Mouse (Mus musculus) CD8-positive naive resting alpha-beta T cell, adult 2 months (primary cell): ENCODE results near the gene Teddm1a.

Experiments used
- DNase-seq, 2 experiments: peaks; one replicate each; pipeline ENCODE4 v3.0.0; 2022; ENCODE audit warnings: low read depth in 2 of 2, low spot score in 2 of 2

The Teddm1a gene

GRCm38 (mm10) chr1:153904236-153904635, 12.7 kb downstream of the Teddm1a start:
- no peak for DNase-seq

GRCm38 (mm10) chr1:153905884-153906283, 14.3 kb downstream of the Teddm1a start:
- no peak for DNase-seq

GRCm38 (mm10) chr1:153908208-153908607, 16.7 kb downstream of the Teddm1a start:
- no peak for DNase-seq

GRCm38 (mm10) chr1:153908741-153909140, 17.2 kb downstream of the Teddm1a start:
- no peak for DNase-seq

- DNase-seq, result no peak
Observed at GRCm38 (mm10) chr1:153909213-153909962, 17.8 kb downstream of the Teddm1a start.

GRCm38 (mm10) chr1:153909963-153910291, 18.4 kb downstream of the Teddm1a start:
- DNase-seq, result no peak

GRCm38 (mm10) chr1:153910423-153910822, 18.9 kb downstream of the Teddm1a start:
- no peak for DNase-seq

- no peak for DNase-seq
Observed at GRCm38 (mm10) chr1:153911276-153911795, 19.8 kb downstream of the Teddm1a start.

- no peak for DNase-seq
Observed at GRCm38 (mm10) chr1:153913869-153914268, 22.3 kb downstream of the Teddm1a start.

GRCm38 (mm10) chr1:153918521-153919206, 27.1 kb downstream of the Teddm1a start:
- no peak for DNase-seq

- DNase-seq, result no peak
Observed at GRCm38 (mm10) chr1:153921642-153922041, 30.1 kb downstream of the Teddm1a start.

- no peak for DNase-seq
Observed at GRCm38 (mm10) chr1:153922571-153923021, 31.1 kb downstream of the Teddm1a start.

- DNase-seq, result no peak
Observed at GRCm38 (mm10) chr1:153924395-153925385, 33.1 kb downstream of the Teddm1a start.

- no peak for DNase-seq
Observed at GRCm38 (mm10) chr1:153930431-153930830, 38.9 kb downstream of the Teddm1a start.

GRCm38 (mm10) chr1:153933772-153934171, 42.2 kb downstream of the Teddm1a start:
- DNase-seq, result no peak

- DNase-seq, result no peak
Observed at GRCm38 (mm10) chr1:153935844-153936380, 44.4 kb downstream of the Teddm1a start.

GRCm38 (mm10) chr1:153937025-153937424, 45.5 kb downstream of the Teddm1a start:
- no peak for DNase-seq

GRCm38 (mm10) chr1:153940986-153941385, 49.4 kb downstream of the Teddm1a start:
- no peak for DNase-seq
